Mouse (Mus musculus) heart, adult 18-20 months (tissue): Measurements from ENCODE around the gene Hcfc1r1. TPM values are rescaled to one million over a fixed set of nuclear protein-coding genes. Genes with fewer than 3 reads are reported as not detected.

Experiments
- DNase-seq, 2 experiments: peaks; one replicate each; pipeline ENCODE4 v3.0.0; 2021 to 2022; ENCODE audit warnings: mixed read lengths in 1 of 2
- long read RNA-seq, 2 experiments: library from polyadenylated mRNA; stranded (forward); transcript quantifications; one replicate each; pipeline ENCODE4 v2.0.0; 2021
- total RNA-seq, 2 experiments: library from RNA; stranded (reverse); gene quantifications; 2 replicates each; pipeline ENCODE4 v1.2.3; 2021

Gene Hcfc1r1
- total RNA-seq = 100 to 1,000 TPM; 191 to 199 TPM
- long read RNA-seq, experiment 1, transcript Hcfc1r1-201 (3 exons, 946 nt) = major isoform, 60 of 130 reads
- long read RNA-seq, experiment 1, partial matches to known transcripts = 60 of 130 reads
- long read RNA-seq, experiment 1, other reads (novel, unspliced or antisense) = 9 of 130 reads
- long read RNA-seq, experiment 2, transcript Hcfc1r1-201 (3 exons, 946 nt) = major isoform, 48 of 104 reads
- long read RNA-seq, experiment 2, partial matches to known transcripts = 48 of 104 reads
- long read RNA-seq, experiment 2, other reads (novel, unspliced or antisense) = 8 of 104 reads

GRCm38 (mm10) chr17:23673424-23674073, at the start of gene Hcfc1r1, which contains the start of gene Thoc6:
Gene Hcfc1r1, plus strand, starts transcription at chr17:23673596.
Gene Thoc6, minus strand, starts transcription at chr17:23673882.
- DNase-seq = peak; percentile 95 to 96

- no peak for DNase-seq
These were observed 45.6 kb upstream of the Hcfc1r1 start for GRCm38 (mm10) chr17:23627813-23628212.

DNA sequence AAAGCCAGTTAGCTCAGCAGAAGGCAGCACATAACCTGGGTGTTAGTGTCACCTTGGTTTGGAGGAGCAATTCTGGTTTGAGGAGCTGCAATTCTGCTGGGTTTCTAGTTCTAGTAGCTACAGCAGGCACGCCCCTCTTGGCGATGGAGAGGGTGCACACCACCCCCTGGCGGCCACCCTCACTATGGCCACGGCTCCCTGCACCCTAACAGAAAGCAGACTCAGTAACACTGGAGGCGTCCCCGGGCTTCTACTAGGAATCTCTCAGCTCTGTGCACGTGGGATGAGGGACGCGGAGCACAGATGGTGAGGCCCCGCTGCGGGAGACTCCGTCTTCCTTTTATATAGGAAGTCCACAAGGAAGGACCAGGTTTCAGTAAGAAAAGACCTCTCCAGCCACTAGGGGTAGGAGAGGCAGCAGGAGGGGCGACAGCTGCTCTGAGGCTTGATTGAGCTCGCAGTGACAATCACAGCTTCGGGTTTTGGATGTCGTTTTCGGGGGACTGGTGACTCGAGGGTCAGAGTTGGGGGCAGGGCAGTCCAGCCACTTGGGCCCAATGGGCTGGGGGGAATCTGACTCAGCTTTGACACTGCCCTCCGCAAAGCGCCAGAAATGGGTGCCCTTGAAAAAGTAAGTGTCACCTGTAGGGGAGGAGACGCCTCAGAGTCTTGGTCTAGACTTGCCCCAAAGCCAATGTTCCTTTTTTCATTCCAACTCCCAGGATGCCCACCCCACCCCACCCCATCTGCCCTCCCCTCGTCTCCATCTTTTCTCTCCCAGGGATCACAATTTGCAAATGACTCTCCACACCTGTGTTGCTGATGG, 43.0 kb upstream of the Hcfc1r1 start:
- DNase-seq = peak; percentile 71 to 88

DNA sequence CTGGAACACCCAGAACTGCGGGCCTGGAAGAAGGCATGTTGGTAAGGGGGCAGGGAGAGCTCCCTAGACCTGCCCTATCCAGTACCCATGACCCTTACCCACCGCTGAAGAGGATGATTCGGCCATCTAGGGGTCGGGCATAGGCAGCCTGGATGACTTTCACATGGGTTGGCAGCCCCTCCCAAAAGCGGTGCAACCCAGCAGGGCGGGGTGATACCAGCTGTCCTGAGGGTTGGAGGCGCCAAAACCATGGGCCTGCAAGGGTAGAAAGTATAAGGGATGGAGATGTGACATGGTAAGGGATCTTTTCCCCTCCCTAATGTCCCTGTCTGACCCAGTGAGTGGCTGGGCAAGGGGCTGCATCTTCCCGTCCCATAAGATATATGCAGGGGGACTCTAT, 42.2 kb upstream of the Hcfc1r1 start:
- DNase-seq = no peak

DNA sequence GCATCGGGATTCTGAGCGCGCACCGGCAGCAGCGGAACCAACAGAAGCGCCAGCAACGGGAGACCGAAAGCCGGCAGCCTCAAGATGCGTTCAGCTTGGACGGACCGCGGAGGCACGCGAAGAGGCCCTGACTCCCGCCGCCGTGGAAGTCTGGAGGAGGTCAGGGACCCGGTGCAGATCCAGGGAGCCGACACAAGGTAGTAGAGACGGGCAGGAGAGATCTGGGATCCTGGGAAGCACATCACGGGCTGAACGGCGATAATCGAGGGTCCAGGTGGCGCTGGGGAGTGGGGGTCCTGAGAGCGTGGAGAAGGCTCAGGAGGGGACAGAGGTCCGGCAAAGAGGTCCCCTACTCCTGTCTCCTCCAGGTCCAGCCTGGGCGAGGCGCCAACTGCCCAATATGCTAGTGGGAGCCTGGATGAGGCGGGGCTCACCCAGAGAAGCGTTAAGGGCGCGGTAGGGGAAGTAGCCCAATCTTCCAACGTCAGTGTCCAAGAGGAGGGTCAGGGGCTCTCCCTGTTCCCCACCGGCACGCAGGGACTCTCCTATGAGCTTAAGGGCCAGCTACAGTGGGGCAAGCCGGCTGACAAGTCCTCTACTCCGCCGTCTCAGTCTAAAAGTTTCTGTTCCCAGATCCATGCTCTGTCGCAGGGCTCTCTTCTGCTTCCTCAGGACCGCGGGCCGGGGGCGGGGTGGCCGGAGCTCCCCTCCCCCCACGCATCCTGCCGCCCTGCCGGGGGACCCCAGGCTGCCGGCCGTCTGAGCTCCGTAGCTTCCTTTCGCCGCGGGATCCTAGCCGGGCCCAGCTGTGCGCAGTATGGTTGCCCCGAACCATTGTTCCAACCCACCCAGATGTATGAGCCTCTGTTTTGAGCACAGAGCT, 28.5 kb upstream of the Hcfc1r1 start, which contains the start of gene Mmp25:
Mmp25 (minus strand) TSS at position 665 of the 883 bp plus-strand sequence.
- no peak for DNase-seq

DNA sequence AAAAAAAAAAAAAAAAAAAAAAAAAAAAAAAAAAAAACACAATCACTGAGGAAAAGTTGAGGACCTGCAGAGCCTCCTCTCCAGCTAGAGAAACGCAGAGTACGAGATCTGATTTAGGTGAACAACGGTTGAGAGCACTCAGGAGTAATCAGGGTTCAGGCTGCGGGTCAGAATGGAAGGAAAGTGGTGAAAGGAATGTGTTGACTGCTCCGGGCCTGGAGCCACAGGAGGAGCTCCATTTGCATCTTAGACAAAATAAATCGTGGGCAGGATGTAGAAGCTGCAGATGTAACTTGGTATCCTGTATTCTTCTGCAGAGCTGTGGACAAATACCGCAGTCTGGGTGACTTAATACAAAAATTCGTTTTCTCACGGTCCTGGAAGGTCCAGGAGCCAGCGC, 27.5 kb upstream of the Hcfc1r1 start:
- DNase-seq = no peak

GRCm38 (mm10) chr17:23651363-23651762, 22.0 kb upstream of the Hcfc1r1 start:
- no peak for DNase-seq

- no peak for DNase-seq
These were observed 20.1 kb upstream of the Hcfc1r1 start for GRCm38 (mm10) chr17:23653324-23653723.

GRCm38 (mm10) chr17:23654001-23654400, 19.4 kb upstream of the Hcfc1r1 start:
- DNase-seq = no peak

GRCm38 (mm10) chr17:23654410-23654809, 19.0 kb upstream of the Hcfc1r1 start:
- no peak for DNase-seq

- DNase-seq = no peak
These were observed 14.9 kb upstream of the Hcfc1r1 start for GRCm38 (mm10) chr17:23658450-23658849.

DNA sequence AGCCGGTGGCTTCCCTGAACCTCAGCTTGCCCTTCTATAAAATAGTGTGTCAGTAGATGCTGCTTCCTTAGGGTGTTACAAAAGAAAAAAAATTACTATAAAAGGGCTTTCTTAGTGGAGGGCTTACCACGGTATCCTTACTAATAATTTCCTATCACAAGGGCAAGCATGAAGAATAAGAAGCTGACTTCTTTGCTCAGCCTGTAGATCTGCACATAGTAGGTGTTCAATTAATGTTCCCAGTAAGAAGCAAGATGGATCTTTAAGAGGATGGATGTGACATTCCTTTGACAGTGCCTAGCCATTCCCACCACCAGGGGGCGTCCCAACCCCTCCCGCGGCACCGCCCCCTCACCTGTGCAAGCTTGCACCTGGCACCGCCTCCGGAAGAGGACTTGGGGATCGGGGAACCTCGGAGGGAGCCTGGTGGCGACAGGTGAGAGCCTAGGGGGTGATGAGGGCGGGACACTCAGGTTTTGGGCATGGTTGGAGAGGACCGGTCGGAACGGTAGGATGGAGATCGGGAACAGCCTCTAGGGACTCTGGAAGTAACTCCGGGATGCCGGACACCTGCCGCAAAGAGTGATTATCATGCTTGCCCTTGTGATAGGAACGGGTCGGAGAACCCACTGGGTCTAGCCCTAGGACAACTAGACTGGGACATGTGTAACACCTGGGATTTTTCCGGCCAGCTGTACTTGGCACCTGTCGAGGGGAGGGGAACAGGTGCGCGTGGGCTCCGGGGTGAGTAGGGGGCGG, 13.1 kb upstream of the Hcfc1r1 start, which contains the start of gene Bicdl2:
Bicdl2 (plus strand) TSS at position 390 of the 759 bp plus-strand sequence.
- DNase-seq = peak in 1 of 2 experiments; percentile 47

DNA sequence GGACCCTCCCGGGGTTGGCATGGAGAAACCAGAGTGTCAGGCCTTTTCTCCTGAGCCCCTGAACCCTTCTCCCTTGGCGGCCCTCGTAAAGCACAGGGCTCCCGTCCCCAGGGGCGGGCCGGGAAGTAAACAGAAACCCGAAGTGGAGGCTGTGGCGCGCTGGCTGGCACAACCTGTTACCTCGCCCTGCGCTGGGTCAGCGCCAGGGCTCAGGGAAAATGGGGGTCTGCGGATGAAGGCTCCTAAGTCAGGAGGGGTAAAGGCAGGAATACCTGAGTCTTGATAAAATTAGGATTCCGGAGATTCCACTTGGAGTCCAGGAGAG, 12.6 kb upstream of the Hcfc1r1 start:
- DNase-seq = no peak

- DNase-seq = no peak
These were observed 11.9 kb upstream of the Hcfc1r1 start for GRCm38 (mm10) chr17:23661526-23661925.

DNA sequence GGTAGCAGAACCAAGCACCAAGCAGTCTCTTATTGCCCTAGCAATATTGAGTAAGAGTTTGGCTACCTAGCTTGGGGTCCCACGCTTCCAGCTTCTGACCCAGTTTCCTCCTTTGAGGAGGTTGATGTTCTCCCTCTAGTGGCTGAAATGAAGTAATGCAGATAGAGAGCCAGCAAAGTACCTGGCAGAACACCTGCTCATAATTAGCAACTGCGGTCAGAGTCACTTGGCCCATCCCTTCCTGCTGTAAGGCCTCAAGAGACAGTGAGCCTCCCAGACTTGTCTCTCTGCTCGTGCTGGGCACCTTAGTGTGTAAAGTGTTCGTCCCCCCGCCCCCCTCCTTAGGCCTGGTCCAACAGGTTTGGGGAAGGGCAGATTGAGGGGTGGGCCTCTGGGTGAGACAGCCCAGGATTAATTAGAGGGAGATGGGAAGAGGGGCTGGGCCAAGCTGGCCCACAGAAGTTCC, 8.8 kb upstream of the Hcfc1r1 start:
- peak in 1 of 2 experiments; percentile 37 for DNase-seq

DNA sequence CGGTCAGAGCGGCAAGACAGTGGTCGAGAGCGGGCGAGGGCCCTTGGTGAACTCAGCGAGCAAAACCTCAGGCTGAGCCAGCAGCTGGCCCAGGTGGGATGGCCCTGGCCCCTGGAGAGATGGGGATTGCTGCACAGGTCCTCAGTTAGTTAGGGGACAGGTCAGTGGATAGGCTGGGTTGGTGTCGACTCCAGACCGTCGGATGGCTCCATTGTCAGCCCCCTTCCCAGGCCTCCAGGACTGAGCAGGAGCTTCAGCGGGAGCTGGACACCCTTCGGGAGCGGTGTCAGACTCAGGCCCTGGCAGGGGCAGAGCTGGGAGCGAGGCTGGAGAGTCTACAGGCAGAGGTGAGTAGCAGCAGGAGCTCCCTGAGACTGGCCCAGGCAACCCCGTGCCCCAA, 7.9 kb upstream of the Hcfc1r1 start:
- no peak for DNase-seq

GRCm38 (mm10) chr17:23670516-23671074, 2.8 kb upstream of the Hcfc1r1 start:
- no peak for DNase-seq

GRCm38 (mm10) chr17:23671519-23671918, 1.9 kb upstream of the Hcfc1r1 start:
- DNase-seq = no peak

- DNase-seq = no peak
These were observed 635 bp upstream of the Hcfc1r1 start for GRCm38 (mm10) chr17:23672761-23673160.

DNA sequence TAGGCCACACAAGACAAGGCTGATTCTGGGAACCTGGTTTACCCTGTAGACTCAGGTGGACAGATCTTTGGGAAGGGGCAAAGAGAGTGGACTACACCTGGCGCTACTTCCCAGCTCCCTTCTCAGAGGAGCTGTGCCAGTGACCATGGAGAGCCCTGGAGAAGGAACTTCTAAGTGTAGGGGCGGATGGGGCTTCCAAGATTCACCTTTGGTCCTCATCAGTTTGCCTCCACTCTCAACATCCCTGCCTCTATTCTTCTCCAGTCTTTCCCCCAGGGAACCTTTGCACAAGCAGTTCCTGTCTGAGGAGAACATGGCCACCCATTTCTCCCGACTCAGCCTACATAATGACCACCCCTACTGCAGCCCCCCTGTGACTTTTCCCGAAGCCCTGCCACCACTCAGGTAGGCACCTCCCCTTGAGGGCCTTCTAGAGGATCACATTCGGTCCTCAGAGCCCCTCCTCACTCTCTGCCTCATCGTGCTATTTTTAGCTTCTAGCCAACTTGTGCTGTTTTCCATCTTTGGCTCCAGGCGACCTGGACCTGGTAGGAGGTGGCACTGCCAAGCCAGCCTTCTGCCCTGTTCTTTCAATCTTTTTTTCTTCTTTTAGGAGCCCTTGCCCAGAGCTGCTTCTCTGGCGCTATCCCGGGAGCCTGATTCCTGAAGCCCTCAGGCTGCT, 1.0 kb downstream of the Hcfc1r1 start:
- peak; percentile 64 for DNase-seq
